Mouse (Mus musculus): ENCODE results near the gene Tppp2. TPM values are rescaled to one million over a fixed set of nuclear protein-coding genes. Genes with fewer than 3 reads are reported as not detected.
A peak's percentile ranks its signal among the peaks of the same experiment; 100 is the strongest.

Gene Tppp2
- polyA plus RNA-seq, 1 experiment from 2014 or later = not detected

DNA sequence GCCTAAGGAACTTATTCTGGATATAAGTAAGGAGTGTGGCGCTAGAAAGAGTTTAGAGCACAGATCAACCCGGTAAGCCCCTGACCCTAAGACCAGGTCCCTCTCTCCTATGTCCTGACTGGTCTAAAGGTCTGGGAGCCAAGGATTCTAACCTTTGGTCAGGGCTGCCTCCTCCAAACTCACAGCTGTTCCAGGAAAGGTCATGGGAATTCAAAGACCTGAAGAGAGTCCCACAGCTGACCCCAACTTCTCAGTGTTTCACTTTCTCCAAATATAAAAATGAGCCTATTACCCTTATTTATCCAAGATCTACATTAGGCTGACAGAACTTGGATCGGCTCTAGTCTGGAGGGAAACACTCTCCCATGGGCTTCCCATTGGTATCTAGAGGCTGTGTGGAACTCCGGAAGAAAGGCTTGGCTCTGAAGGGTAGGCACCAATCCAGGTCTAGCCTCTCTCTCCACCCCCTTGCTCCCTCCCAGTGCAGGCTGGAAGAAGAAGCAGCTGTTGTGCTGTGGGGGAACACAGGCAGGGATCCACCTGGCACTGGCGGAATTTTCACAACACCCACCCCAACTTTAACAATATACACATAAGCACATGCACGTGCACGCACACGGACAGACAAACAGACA, 11.2 kb downstream of the Tppp2 start:
- Histone ChIP-seq H3K36me3 (no peaks in the 10 kb centered on the region), H3K27ac (no peak overlapping the region), H3K9ac (no peak overlapping the region), H3K4me3 (no peak overlapping the region), H3K27me3 (no peaks in the 10 kb centered on the region), H3K9me3 (no peaks in the 10 kb centered on the region), H3K4me1 (0 out of 2 replicates have a peak, but pooled peaks cover 4% of the 10 kb centered on the region), H3K4me2 (replicated peaks) (no peak overlapping the region)
- WGBS = 75% methylated on average over 8 of the region's 8 CpGs
- no peak for ATAC-seq (ENCODE audit: insufficient number of reproducible peaks, insufficient read depth, low FRiP score, low TSS enrichment)

DNA sequence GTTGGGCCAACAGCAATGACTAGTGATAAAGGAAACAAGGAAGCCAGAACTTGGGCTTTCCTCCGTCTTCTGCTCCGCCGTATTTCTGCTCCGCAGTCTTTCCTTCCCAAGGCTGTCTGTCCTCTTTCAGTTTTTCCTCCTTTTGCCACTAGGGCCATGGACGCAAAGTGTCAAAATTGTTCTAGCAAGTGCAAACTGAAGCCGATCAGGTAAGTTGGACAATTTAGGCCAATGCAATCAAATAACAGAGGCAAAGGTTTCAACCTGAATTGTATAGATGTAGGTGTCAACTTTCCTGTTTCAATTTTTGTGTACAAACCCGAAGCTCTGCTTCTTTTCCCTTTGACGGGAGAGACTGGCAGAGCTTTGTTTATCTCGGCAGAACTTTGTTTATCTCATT, 11.7 kb downstream of the Tppp2 start:
- ATAC-seq (ENCODE audit: insufficient number of reproducible peaks, insufficient read depth, low FRiP score, low TSS enrichment) = no peak
- H3K4me1 ChIP-seq = 0 out of 2 replicates have a peak, but pooled peaks cover 4% of the 10 kb centered on the region
- no peaks in the 10 kb centered on the region for H3K27me3 ChIP-seq
- no peaks in the 10 kb centered on the region for H3K9me3 ChIP-seq
- H3K4me3 ChIP-seq = no peak overlapping the region
- H3K4me2 ChIP-seq (replicated peaks) = no peak overlapping the region
- no peak overlapping the region for H3K9ac ChIP-seq
- no peaks in the 10 kb centered on the region for H3K36me3 ChIP-seq
- 64% methylated on average over 9 of the region's 9 CpGs for WGBS
- H3K27ac ChIP-seq = no peak overlapping the region

DNA sequence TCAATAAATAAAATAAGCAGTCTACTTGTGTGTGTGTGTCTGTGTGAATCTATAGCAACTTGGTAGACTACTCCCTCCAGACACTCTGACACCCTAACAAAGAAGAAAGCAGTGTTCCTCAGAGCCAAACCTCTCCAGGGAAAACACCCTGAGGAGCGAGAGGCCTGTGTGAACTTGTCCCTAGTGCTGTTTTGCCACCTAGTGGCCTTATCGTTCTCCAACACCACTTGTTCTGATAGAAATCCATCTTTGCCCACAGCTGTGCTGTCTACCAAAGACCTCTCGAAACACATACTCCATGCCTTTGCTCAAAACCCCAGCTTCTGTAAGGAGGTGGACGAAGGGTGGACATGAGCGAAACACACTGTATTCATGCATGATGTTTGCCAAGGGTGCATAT, 12.6 kb downstream of the Tppp2 start:
- H3K36me3 ChIP-seq = no peaks in the 10 kb centered on the region
- H3K9me3 ChIP-seq = no peaks in the 10 kb centered on the region
- ATAC-seq (ENCODE audit: insufficient number of reproducible peaks, insufficient read depth, low FRiP score, low TSS enrichment) = peak; percentile 53; the same call in 1 of the 2 replicates
- H3K4me2 ChIP-seq (replicated peaks) = no peak overlapping the region
- 0 out of 2 replicates have a peak overlapping the region, but pooled peaks have one; percentile 30 for H3K9ac ChIP-seq
- no peak overlapping the region for H3K4me3 ChIP-seq
- no peaks in the 10 kb centered on the region for H3K27me3 ChIP-seq
- H3K27ac ChIP-seq = no peak overlapping the region
- 0 out of 2 replicates have a peak, but pooled peaks cover 4% of the 10 kb centered on the region for H3K4me1 ChIP-seq
- 32% methylated on average over 5 of the region's 5 CpGs for WGBS

DNA sequence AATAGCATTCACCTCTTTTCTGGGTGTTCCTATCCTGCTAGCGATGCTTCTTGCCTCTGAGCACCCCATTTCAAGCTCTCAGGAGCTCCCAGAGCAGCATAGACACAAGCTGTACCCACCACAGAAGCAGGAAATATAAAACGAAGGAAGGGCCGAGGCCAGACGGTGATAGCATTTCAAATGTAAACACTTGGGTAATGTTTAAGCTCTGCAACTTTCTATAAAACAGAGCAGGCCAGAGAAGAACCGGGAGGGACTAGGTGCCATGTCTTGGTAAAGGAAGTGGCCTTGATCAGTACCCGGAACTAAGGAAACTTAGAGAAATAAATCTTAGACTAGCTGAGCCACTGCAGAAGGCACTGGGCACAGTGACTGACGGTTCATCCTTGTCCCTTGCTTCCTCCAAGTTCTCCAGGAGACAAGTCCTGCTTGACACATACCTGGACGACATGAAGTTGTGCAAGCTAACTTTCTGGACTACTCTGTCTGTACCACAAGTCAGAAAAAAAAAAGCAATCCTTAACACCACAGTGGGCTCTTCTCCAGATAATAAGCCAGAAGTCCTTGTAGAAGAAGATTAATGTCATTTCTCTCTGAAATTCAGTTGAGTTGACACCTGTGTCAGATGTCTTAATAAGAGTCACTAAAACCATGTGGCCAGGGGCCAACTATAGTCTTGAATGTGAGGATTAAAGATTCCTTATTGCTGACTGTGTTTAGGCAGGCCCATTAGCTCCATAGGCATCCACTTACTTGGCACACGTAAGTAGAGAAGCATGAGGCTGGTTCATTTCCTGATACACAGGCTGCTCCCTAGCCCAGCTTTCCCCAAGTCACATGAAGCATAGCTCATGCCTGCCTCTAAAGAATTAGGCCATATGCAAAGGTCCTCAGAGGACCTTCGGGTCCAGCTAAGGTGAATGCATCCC, 14.1 kb downstream of the Tppp2 start:
- 68% methylated on average over 10 of the region's 10 CpGs for WGBS
- ATAC-seq (ENCODE audit: insufficient number of reproducible peaks, insufficient read depth, low FRiP score, low TSS enrichment) = no peak

DNA sequence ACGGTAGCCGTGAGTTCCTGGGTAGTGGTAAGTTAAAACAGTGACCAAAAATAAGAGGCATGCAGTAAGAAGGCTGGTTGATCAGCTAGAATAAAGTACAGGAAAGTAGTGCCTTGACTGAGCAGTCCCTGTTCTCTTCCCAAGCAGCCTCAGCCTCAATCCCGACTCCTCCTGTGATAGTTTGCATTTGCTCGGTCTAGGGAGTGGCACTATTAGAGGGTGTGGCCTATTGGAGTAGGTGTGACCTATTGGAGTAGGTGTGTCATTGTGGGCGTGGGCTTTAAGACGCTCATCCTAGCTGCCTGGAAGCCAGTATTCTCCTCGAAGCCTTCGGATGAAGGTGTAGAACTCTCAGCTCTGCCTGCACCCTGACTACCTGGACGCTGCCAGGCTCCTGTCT, 20.8 kb downstream of the Tppp2 start:
- peaks cover 4% of the 10 kb centered on the region; the same call in 1 of the 2 replicates for H3K9me3 ChIP-seq
- ATAC-seq (ENCODE audit: insufficient number of reproducible peaks, insufficient read depth, low FRiP score, low TSS enrichment) = no peak
- peaks cover 8% of the 10 kb centered on the region for H3K4me1 ChIP-seq
- no peak overlapping the region for H3K4me2 ChIP-seq (replicated peaks)
- no peaks in the 10 kb centered on the region for H3K36me3 ChIP-seq
- no peak overlapping the region for H3K27ac ChIP-seq
- no peak overlapping the region for H3K9ac ChIP-seq
- WGBS = 85% methylated on average over 9 of the region's 9 CpGs
- no peak overlapping the region for H3K4me3 ChIP-seq
- no peaks in the 10 kb centered on the region for H3K27me3 ChIP-seq

More for the DNA sequence above, 14.1 kb downstream of the Tppp2 start:
- 0 out of 2 replicates have a peak, but pooled peaks cover 4% of the 10 kb centered on the region for H3K4me1 ChIP-seq
- no peak overlapping the region for H3K27ac ChIP-seq
- H3K36me3 ChIP-seq = no peaks in the 10 kb centered on the region
- no peak overlapping the region for H3K4me2 ChIP-seq (replicated peaks)
- H3K4me3 ChIP-seq = no peak overlapping the region
- H3K9ac ChIP-seq = no peak overlapping the region
- H3K27me3 ChIP-seq = no peaks in the 10 kb centered on the region
- H3K9me3 ChIP-seq = no peaks in the 10 kb centered on the region

DNA sequence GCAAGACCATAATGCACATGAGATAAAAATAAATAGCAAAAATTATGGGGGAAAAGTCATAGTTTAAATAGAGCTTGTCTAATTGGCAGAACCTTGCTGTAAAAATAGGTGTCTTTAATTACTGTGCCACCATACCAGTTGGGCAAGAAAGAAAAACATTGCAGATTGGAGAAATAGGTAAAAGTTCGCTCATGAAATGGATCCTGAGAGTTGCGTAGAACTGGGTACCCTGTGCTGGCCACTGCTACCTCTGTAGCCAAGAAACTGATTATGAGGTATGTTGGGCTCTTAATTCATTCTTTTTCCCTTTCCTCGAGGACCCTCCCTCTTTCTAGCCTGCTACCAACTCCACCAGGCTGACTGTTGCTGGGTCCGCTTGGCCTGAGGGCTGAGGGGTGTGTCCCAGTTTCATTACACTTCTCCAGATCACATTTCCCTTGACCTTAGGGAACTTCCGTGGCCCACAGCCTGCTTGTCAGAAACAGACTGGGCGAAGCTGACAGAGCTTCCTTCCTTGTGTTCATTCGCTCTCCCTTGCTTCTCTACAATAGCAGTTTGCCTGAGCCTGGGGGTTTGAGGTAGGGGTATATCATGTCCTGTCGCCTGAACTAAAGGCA, 22.8 kb downstream of the Tppp2 start:
- ATAC-seq (ENCODE audit: insufficient number of reproducible peaks, insufficient read depth, low FRiP score, low TSS enrichment) = no peak

DNA sequence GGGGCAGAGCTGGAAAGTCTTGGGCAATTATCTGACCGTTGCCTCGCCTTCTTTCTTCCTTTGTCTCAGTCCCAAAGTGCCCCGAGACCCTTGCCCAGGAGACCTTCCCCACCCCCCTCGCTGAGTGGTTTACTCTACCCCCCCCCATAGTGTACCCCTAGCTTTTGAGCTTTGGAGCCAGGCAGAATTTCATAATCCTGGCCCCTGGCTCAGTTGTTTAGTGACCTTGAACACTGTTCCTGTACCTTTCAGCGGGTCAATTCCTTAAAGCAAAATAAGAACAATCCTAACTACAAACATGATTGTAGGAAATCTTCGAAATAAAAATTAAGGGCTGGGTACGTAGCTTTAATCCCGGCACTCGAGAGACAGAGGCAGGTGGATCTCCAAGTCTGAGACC, 23.4 kb downstream of the Tppp2 start:
- H3K4me3 ChIP-seq = no peak overlapping the region
- 42% methylated on average over 9 of the region's 9 CpGs for WGBS

More for the DNA sequence above, 22.8 kb downstream of the Tppp2 start:
- H3K36me3 ChIP-seq = no peaks in the 10 kb centered on the region
- no peak overlapping the region for H3K27ac ChIP-seq
- peaks cover 8% of the 10 kb centered on the region for H3K4me1 ChIP-seq
- no peaks in the 10 kb centered on the region for H3K27me3 ChIP-seq
- no peak overlapping the region for H3K9ac ChIP-seq
- H3K4me3 ChIP-seq = no peak overlapping the region
- 26% methylated on average over 8 of the region's 8 CpGs for WGBS
- 0 out of 2 replicates have a peak overlapping the region, but pooled peaks have one; percentile 2 for H3K4me2 ChIP-seq (replicated peaks)
- H3K9me3 ChIP-seq = peaks cover 4% of the 10 kb centered on the region; the same call in 1 of the 2 replicates

DNA sequence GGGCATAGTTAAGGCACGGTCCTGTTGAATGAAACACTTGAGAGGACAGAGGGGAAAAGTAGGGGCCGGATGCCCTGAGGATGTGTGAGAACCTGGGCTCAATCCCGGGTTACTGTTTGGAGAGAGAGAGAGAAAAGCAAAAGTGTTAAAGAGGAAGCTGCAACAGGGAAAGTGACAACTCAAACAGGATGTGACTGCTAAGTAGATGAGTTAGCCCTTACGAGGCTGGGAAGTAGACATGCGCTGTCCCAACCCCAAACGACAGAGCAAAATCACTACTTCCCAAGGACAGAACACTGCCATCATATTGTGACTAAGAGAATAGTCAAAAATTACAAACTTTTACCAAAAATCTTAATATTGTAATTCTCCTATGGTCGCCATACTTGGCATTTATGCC, 24.0 kb downstream of the Tppp2 start:
- no peaks in the 10 kb centered on the region for H3K27me3 ChIP-seq
- H3K4me3 ChIP-seq = no peak overlapping the region
- peaks cover 4% of the 10 kb centered on the region; the same call in 1 of the 2 replicates for H3K9me3 ChIP-seq
- peaks cover 8% of the 10 kb centered on the region for H3K4me1 ChIP-seq
- no peak for ATAC-seq (ENCODE audit: insufficient number of reproducible peaks, insufficient read depth, low FRiP score, low TSS enrichment)
- no peak overlapping the region for H3K27ac ChIP-seq
- H3K4me2 ChIP-seq (replicated peaks) = no peak overlapping the region
- no peaks in the 10 kb centered on the region for H3K36me3 ChIP-seq
- no peak overlapping the region for H3K9ac ChIP-seq
- WGBS = 43% methylated on average over 7 of the region's 7 CpGs

More for the DNA sequence above, 23.4 kb downstream of the Tppp2 start:
- H3K36me3 ChIP-seq = no peaks in the 10 kb centered on the region
- no peaks in the 10 kb centered on the region for H3K27me3 ChIP-seq
- H3K9ac ChIP-seq = no peak overlapping the region
- H3K4me1 ChIP-seq = peaks cover 8% of the 10 kb centered on the region
- peaks cover 4% of the 10 kb centered on the region; the same call in 1 of the 2 replicates for H3K9me3 ChIP-seq
- H3K4me2 ChIP-seq (replicated peaks) = 0 out of 2 replicates have a peak overlapping the region, but pooled peaks have one; percentile 2
- ATAC-seq (ENCODE audit: insufficient number of reproducible peaks, insufficient read depth, low FRiP score, low TSS enrichment) = no peak
- H3K27ac ChIP-seq = no peak overlapping the region

DNA sequence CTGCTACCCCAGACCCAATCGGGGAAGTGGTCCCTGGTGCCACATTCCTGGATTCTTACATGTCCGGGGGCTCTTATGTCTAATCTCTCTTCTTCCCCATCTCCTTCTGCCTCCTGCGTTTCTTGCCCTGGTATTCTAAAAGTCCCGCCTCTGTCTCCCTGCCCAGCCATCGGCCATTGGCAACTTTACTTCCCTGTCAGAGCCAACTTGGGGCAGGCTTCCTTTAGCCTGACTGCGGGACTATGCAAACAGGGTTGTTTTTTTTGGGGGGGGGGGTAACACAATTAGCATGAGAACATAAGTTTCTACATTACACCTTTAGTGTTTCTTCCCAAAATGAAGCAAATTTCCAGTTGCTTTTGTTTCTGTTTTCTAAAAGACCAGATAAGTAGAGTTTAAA, 25.1 kb downstream of the Tppp2 start:
- H3K9ac ChIP-seq = no peak overlapping the region
- WGBS = 85% methylated on average over 6 of the region's 6 CpGs
- H3K4me3 ChIP-seq = no peak overlapping the region
- no peaks in the 10 kb centered on the region for H3K27me3 ChIP-seq
- no peak for ATAC-seq (ENCODE audit: insufficient number of reproducible peaks, insufficient read depth, low FRiP score, low TSS enrichment)
- no peak overlapping the region for H3K27ac ChIP-seq
- H3K36me3 ChIP-seq = no peaks in the 10 kb centered on the region
- H3K4me2 ChIP-seq (replicated peaks) = no peak overlapping the region
- H3K9me3 ChIP-seq = no peaks in the 10 kb centered on the region
- H3K4me1 ChIP-seq = peaks cover 8% of the 10 kb centered on the region

DNA sequence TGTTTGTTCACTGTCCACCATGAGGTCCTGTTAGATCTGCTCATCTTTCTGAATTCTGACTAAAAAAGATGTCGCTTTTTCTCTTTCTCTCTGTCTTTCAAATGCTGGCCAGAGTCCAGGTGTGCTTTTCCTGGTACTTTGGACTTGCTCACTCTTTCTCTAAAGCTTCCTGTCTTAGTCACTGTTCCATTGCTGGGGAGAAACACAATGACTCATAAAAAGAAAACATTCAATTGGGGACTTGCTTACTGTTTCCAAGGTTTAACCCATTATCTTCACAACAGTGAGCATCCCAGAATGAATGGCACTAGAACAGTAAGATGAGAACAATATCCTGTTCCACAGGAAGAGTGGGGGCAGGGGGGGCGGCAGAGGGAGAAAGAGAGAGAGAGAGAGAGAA, 42.1 kb downstream of the Tppp2 start:
- Histone ChIP-seq H3K36me3 (no peaks in the 10 kb centered on the region), H3K4me3 (no peak overlapping the region), H3K27ac (no peak overlapping the region), H3K4me1 (no peaks in the 10 kb centered on the region), H3K4me2 (replicated peaks) (no peak overlapping the region), H3K27me3 (no peaks in the 10 kb centered on the region), H3K9me3 (no peaks in the 10 kb centered on the region), H3K9ac (no peak overlapping the region)
- no peak for ATAC-seq (ENCODE audit: insufficient number of reproducible peaks, insufficient read depth, low FRiP score, low TSS enrichment)
- WGBS = 81% methylated on average over 2 of the region's 2 CpGs

DNA sequence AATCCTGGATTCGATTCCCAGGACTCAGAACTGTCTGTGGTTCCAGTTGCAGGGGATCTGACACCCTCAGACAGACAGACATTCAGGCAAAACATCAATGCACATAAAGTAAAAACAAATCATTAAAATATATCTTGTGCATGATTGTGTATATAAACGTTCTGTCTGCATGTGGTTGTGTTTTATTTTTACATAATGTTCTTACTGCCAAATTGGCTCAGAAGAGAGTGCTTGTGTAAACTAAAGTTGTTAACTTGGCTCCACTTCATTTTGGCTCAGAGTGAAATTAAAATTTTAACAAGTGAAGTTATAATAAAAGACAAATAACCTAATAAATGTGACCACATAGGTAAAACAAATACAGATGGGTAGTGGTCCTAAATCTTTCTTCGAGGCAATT, 49.2 kb downstream of the Tppp2 start:
- no peak for ATAC-seq (ENCODE audit: insufficient number of reproducible peaks, insufficient read depth, low FRiP score, low TSS enrichment)
- 85% methylated on average over 3 of the region's 3 CpGs for WGBS
- H3K27me3 ChIP-seq = no peaks in the 10 kb centered on the region

More for the DNA sequence above, 49.2 kb downstream of the Tppp2 start:
- no peak overlapping the region for H3K4me2 ChIP-seq (replicated peaks)
- no peaks in the 10 kb centered on the region for H3K4me1 ChIP-seq
- no peaks in the 10 kb centered on the region for H3K36me3 ChIP-seq
- H3K9ac ChIP-seq = no peak overlapping the region
- no peak overlapping the region for H3K4me3 ChIP-seq
- no peaks in the 10 kb centered on the region for H3K9me3 ChIP-seq
- H3K27ac ChIP-seq = no peak overlapping the region
